Mouse (Mus musculus) brain, adult 2 months (tissue): ENCODE measurements around the gene Psmg4.

Experiments used
- DNase-seq: peaks from one replicate; pipeline ENCODE4 v3.0.0; 2011; ENCODE audit warnings: low read depth, low spot score

The Psmg4 gene

DNA sequence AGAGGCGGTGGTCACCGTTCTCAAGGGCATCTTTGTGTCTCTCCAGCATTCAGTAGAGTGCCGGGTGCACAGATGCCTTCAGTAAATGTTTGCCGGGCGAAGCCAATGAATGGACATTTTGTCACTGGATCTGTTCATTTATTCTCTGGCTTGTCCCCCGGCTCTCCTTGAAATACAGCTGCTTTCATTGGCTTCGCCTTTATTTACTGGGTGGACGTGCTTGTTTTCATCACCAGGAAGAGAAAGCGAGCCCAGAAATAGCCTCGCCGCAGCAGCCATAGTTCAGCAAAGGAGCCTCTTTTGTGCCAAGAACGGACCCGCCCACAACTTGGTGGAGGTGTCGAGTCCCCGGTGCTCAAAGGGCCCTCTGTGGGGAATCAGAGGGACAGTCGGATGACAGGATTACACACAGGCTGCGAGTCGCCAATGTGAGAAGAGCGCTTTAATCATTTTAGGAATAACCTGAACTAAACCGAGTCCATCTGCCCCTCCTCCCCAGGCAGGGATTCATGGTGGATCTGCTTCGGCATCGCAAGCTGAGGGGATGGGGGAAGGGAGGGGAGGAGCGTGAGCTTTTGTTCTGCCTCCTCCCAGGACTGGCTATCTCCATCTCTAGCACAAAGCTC, 13.9 kb upstream of the Psmg4 start:
- peak; percentile 91 for DNase-seq

DNA sequence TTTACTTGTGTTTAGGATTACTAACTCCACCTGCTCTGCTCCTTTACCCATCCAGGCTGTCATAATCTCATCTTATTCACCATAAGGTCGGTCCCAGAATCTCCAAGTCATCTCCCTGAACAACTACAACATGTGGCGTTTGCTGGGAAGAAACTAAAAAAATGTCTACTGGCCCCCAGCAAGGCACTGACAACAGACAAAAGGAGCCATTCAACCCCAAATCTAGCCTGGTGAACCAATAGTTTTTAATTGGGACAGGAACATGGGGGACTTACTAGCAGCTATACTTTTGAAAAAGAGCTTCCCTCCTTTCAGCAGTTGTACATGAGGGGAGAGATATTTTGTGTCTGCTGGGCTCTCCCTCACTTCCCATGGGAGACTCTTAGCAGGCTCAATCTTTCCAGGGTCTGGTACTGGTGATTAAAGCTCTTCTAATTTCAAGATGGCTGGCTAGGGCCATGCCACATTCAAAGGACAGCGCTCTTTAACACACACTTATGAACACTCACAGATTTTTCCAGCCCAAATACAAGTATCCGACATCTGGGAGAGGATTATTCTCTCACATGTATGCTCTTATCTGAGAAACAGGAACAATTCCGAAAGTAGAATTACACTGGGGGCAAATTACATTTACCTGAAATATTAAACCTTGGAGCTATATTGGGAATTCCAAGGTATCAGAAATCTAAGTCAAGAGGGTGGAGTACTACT, 13.1 kb upstream of the Psmg4 start:
- DNase-seq, result no peak

GRCm38 (mm10) chr13:34150271-34151027, 12.3 kb upstream of the Psmg4 start:
- peak; percentile 81 for DNase-seq

GRCm38 (mm10) chr13:34151425-34151824, 11.3 kb upstream of the Psmg4 start:
- no peak for DNase-seq

- DNase-seq, result no peak
Measured at GRCm38 (mm10) chr13:34152695-34153094, 10.1 kb upstream of the Psmg4 start.

DNA sequence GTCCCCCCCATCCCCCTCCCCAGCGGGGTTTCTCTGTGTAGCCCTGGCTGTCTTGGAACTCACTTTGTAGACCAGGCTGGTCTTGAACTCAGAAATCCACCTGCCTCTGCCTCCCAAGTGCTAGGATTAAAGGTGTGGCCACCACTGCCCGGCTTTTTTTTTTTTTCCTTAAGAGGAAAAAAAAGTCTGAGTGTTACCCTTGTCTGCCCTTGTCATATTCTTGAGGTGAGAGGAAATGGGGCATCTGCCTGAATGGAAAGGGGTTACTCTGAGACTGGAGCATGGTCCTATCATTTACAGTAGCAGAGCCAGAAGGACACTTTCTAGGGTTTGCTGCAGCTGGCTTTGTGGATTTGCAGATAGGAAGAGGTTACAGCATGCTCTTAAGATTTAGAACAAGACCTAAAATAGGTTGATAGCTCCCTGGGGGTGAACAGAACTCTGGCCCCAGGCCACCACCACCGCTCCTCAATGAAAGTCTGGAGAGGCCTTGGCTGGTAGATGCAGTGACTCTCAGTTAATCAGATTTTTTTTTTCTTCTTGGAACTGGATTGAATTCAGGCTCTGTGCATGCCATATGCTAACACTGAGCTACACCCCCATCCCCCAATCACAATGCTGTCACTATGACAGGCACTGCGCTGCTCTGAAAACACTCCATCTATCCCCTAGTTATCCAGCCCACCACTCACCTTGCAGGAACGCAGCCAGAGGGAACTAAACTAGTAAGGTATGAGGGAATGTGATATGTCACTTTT, 9.3 kb upstream of the Psmg4 start:
- DNase-seq, result peak; percentile 84

GRCm38 (mm10) chr13:34154217-34154930, 8.4 kb upstream of the Psmg4 start:
- peak; percentile 89 for DNase-seq

GRCm38 (mm10) chr13:34154931-34155272, 7.9 kb upstream of the Psmg4 start:
- peak; percentile 87 for DNase-seq

DNA sequence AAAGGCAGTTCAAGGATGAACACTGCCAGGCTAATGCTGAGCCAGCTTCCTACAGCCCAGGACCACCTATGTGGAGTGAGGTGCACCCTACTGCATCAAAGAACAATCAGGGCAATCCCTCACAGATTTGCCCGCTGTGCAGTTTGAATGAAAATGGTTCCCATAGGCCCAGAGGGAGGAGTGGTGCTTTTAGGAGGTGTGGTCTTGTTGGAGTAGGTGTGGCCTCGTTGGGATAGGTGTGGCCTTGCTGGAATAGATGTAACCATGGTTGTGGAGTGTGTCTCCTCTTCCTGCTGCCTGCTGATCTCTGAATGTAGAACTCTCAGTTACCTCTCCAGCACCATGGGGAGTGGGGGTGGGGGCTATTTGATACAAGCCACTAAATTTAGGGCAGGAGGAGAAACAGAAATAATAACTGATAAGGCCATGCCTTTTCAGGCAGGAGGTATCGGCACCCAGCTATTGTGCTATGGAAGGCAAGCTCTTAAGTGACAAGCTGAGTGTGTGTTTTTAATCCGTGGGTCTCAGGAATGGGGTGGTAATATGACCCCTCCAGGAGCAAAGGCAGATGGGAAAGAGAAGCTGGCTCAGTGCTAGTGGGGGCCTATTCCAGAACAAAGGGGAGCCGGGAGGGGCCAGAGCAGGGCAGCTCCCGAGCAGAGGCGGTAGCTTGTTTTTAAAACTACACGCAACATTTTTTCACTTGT, 6.5 kb upstream of the Psmg4 start:
- DNase-seq, result no peak

DNA sequence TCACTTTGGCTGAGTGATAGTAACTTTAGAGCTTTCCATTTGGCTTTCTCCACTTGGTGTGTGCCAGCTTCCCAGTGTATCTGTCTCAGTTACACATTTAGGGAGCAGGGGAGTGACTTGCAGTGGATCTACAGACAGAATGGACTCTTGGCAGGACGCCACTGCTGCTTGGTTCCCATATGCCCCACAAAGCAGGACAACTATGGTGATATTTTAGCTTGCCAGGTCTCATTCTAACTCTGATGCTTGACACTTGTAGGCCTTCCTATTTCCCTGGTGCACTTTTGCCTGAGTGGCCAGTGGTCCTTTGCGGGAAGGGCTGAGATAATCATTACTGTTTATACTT, 6.0 kb upstream of the Psmg4 start:
- DNase-seq, result peak; percentile 95

- DNase-seq, result no peak
Measured at GRCm38 (mm10) chr13:34157596-34158157, 5.1 kb upstream of the Psmg4 start.

GRCm38 (mm10) chr13:34159926-34160325, 2.8 kb upstream of the Psmg4 start:
- DNase-seq, result no peak

GRCm38 (mm10) chr13:34163304-34163975, 676 bp downstream of the Psmg4 start:
- peak; percentile 30 for DNase-seq

DNA sequence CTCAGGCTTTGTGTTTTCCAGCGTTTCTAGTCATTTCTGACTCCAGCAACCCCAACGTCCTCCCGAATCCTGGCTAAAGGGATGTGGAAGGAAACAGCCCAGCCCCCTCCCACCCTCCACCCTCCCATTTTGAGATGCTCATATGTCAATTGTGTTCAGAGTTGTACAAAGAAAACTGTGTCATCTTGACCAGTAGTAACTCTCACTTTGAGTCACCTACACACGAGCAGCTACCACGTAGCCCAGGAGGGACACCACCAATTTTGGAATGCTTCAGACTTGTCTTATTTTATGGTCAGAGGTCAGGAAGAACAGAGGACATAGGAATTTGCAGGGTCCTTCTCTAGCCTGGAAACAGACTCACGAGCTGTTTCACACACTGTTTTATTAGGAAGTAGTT, 11.3 kb downstream of the Psmg4 start:
- no peak for DNase-seq

- no peak for DNase-seq
Measured at GRCm38 (mm10) chr13:34181624-34182023, 18.9 kb downstream of the Psmg4 start.

- no peak for DNase-seq
Measured at GRCm38 (mm10) chr13:34185371-34185770, 22.6 kb downstream of the Psmg4 start.

GRCm38 (mm10) chr13:34187571-34187970, 24.8 kb downstream of the Psmg4 start:
- DNase-seq, result peak; percentile 91

DNA sequence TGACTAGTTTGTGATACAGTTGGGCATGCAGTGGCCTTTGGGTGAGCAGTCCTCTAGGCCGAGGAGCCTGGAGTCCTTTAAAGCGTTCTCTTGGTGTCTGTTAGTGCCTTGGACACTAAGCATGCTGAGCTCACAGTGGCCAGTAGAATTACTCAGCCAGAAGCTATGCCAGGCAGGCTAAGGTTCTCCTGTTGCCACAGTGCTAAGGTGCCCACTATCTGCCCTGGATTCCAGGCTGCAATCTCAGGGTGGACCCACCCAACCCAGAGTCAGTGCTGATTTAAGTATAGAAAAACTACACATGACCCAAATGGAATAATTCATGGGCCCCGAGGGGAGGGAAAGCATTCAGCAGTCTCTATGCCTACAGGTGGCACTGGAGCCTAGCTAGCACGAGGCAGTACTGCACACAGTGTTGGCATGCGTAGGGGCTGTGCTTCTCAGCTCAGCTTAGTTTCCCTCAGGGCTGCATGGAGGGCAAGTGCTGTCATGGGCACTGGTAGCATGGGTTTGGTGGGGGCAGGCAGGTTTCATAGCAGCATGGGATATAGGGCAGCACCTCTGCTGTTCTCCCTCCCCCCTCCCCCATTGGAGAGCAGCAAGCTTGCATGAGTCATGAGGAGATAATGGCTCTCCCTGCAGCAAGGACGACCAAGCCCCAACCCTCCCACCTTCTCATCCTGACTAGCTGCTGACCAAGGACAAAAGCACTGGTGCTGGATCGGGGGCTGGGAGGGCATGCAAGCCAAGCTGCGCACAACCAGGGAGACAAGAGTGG, 29.8 kb downstream of the Psmg4 start:
- DNase-seq, result peak; percentile 69

- DNase-seq, result peak; percentile 63
Measured at GRCm38 (mm10) chr13:34193384-34193783, 30.6 kb downstream of the Psmg4 start.
